Mouse (Mus musculus): ENCODE results near the gene Nf2.

The Nf2 gene

DNA sequence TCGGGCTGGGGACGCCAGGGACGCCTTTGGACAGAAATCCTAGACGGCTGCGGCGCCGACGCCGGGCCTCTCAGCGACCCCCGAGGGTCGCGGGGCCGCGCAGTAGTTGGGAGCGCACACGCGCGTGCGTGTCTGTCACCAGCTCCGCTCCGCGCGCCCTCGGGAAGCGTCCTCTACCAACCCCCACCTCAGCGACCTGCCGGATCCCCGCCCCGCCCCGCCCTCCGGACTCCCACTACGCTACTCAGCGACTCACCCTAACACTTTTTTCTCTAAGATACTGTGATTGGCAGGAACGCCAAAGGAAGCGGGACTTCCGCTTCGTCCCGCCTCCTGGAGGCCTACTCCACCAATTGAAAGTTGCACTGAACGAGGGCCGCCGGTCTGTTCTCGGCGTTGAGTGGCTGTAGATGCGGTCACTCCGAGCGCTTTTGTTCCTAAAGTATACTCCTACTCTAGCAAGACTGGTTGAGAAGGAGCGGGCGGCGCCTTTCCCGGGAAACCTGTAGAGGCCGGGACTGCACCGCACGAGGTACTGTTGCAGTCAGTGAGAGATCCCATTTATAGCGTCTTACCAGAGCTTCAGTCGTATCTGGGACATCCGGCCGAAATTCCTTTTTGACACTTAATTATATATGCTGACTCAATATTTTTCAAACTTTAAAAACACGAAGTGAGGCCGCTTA lies at the start of gene Nf2:
TSS of gene Nf2 (minus strand) at position 279 of the 686 bp plus-strand sequence.
- peak; percentile 98 for DNase-seq (ENCODE audit: low spot score)

DNA sequence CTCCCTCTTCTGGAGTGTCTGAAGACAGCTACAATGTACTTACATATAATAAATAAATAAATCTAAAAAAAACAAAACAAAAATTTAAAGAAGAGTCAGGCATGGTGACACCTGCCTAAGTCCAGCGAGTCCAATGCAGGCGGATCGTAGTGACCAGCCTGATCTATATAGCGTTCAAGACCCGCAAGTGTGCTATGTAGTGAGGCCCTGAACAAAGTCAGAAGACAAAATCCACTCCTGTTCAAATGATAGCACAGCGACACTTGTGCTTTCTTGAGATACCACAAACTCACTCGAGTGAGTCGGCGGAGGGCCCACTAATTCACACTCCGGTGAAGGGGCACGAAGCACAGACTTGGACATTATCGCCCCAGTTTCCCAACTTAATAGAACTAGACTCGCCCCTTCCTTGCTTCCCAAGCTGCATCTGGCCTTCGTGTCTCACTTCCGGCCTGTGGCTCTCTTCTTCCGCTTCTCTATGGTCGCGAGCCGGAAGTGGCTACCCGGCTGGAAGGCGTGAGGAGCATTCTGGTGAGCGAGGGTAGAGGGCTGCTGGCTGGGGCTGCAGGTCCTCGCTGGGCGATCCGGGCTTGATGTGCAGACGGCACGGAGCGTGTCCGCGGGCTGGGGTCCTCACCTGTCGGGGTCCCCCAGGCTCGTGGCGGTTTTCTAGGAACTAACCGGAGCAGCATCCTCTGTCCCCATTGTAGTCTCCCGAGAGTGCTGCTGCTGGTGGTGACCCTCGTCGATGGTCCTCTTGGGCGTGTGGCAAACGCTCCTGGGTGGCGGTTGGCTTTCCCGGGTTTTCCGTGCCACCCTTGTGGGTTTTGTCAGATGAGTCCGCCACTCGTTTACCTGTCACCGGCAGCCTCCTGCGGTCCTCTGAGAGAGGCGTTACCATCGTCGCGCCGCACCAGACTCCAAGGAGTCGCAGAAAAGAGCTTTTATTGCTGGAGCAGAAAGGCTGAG lies 45.8 kb upstream of the Nf2 start, which contains the start of gene Thoc5:
TSS of gene Thoc5 (plus strand) at position 473 of the 969 bp plus-strand sequence.
- peak; percentile 79 for DNase-seq (ENCODE audit: low spot score)

DNA sequence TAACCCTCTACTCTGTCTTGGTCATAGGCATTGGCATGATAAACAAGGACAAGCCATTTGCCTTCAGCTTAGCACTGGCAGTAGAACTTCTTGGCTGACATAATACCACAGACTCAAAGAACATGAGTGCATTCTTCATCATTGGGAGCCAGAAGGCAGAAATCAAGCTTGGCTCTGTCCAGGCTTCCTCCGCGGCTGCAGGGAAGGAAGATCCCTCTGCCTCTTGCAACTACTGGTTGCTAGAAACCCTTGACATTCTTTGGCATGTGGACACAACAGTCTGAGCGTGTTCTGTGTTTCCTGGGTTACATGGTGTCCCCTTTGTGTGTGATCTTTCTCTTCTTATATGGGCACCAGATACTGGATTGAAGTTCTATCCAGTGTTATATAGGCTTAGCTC lies 37.7 kb upstream of the Nf2 start:
- DNase-seq (ENCODE audit: low spot score): no peak

DNA sequence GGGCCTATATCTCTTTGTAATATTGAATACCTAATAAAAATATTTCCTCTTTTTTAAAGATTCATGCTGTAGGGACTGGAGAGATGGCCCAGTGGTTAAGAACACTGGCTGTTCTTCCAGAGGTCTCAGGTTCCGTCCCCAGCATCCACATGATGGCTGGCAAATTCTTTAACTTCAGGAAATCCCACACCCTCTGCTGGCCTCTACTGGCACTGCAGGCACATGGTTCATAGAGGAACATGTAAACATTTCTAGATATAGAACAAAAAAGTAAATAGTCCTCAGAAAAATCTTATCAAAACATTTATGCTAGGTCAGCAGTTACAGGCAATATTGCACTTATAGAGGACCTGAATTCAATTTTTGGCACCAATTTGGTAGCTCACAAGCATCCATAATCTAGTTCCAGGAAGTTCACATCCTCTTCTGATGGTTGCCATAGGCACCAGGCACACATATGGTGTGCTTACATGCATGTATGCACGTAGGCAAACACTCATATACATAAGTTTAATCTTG lies 36.1 kb upstream of the Nf2 start:
- DNase-seq (ENCODE audit: low spot score): peak; percentile 44

DNA sequence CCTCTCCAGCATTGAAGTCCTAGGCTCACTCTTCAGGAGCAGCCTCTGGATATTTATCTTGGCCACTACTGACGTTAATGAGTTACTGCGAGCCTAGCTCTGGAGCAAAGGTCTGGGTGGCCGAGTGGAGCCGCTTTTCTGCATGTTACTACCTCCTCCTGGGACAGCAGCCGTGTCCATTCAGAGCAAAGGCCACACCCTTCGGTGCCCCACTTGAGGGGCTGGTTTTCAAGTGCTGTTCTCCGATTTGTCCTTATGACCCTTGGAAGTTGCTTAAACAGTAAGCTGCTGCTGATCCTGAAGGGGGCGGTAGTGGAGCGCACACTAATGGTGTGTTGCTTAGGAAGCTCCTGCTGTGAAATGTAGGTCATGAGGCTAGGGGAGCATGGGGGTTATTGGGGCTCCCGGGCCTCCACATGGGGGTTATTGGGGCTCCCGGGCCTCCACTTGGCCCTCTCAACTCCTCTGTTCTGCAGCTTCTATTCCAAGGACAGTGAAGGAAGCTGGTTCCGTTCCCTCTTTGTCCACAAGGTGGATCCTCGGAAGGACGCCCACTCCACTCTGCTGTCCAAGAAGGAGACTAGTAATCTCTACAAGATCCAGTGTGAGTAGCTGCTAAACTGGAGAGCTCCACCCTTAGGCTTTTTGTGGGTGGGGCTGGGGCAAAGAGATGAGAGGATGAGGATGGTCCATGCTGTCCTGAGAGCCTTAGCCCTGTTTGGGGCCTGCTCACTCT lies 33.7 kb upstream of the Nf2 start:
- DNase-seq (ENCODE audit: low spot score): peak; percentile 19

DNA sequence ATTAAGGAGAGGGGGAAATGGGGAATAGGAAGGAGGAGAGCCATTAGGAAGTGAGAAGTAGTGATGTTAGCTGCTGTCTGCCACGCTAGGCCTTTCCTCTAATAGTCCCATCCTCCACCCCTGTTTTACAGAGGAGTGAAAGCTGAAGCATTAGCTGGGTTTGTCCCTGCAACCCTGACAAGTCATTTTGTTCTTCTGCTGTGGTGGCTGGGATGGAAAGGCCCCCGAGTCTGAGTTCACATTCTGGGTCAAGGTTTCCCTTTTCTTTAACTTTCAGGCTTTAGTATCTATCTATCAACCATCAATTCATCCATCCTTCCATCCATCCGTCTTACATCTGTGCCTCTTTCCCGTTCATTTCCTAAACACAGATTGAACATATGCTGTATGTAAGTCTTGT lies 31.8 kb upstream of the Nf2 start:
- DNase-seq (ENCODE audit: low spot score): no peak

DNA sequence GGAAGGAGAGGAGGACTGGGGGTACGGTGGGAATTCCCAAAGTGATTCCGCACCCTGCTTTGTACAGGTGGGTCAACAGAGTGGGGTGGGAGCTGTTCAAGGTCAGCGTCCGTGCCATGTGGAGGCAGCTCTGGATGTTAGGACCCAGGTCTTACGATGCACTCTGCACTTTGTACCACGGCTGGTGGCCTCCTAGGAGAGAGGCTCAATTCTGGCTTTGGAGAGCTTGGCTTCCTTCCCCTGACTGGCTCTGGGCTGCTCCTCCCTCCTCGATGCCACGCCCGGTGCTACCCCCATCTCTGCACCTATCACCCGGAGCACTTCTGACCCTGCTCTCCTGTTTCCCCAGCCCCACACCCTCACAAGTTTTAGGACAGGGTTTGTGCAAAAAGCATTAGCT lies 25.2 kb upstream of the Nf2 start:
- no peak for DNase-seq (ENCODE audit: low spot score)

DNA sequence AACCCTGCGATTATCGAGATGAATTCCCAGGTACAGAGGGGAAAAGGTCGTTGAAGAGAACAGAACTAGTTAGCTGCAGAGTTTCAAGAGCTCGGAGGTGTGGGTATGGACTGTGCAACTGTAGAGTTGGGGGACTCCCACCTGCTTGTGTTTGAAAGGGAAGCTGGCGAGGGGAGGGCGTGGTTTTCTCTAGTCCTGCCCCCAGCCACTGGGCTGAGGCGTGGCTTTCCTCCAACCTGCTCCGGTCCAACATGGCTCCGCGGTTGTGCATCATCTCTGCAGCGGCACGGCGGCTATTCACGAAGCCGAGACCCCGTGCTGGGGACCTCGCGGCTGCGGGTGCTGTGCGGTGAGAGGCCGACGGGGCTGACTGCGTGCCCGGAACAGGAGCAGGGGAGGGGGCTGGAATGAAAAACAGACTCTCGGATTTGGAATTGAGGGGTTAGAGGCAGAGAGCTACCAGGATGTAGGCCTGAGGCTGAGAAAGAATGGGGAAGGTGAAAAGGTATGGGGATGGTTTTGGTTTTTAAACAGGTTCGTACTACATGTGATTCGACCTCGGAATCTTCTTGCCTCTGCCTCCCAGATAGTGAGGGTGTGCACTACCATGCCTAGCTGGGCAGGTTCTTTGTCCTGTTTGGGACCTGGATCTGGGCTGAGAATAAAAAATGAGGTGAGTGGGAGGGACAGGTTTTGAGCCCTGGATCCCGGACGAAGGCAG lies 24.6 kb upstream of the Nf2 start, which contains the start of gene Nipsnap1:
TSS of gene Nipsnap1 (plus strand) at position 197 of the 721 bp plus-strand sequence.
- DNase-seq (ENCODE audit: low spot score): peak; percentile 69

DNA sequence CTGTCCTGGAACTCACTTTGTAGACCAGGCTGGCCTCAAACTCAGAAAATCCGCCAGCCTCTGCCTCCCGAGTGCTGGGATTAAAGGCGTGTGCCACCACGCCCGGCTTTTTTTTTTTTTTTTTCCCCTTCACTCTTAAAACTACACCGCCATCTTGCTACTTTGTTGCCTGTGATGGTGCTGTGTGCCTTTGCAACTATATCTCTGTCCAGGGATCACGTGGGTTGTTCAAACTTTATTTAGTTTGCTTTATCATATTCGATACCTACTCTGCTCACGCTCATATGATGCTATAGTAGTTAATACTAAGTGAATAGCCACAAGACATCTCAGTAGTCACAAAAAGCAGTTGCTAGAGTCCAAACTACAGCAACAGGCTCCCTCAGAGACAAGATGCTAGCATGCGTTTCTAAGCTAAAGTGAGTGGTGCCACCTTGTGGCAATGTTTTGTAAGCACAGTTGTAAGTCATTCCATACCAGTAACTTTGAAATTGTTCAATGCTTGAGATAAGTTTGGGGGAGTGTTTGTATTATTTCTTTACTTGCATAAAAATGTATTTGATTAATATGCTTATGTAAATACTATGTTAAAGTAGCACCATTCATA lies 16.4 kb upstream of the Nf2 start:
- peak; percentile 72 for DNase-seq (ENCODE audit: low spot score)

DNA sequence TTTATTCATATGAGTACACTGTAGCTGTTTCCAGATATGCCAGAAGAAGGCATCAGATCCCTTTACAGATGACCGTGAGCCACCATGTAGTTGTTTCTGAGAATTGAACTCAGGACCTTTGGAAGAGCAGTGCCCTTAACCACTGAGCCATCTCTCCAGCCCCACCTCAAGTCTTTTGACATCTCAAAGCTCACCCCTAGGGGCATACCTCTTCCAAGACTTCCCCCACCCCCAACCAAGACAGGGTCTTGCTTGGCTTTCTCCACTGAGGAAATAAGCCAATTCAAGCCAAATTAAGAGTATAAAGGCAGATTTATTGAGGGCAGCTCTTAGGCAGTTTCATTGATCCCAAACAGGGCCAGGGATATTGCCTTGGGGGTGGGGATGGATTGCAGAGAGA lies 13.4 kb upstream of the Nf2 start:
- DNase-seq (ENCODE audit: low spot score): no peak

DNA sequence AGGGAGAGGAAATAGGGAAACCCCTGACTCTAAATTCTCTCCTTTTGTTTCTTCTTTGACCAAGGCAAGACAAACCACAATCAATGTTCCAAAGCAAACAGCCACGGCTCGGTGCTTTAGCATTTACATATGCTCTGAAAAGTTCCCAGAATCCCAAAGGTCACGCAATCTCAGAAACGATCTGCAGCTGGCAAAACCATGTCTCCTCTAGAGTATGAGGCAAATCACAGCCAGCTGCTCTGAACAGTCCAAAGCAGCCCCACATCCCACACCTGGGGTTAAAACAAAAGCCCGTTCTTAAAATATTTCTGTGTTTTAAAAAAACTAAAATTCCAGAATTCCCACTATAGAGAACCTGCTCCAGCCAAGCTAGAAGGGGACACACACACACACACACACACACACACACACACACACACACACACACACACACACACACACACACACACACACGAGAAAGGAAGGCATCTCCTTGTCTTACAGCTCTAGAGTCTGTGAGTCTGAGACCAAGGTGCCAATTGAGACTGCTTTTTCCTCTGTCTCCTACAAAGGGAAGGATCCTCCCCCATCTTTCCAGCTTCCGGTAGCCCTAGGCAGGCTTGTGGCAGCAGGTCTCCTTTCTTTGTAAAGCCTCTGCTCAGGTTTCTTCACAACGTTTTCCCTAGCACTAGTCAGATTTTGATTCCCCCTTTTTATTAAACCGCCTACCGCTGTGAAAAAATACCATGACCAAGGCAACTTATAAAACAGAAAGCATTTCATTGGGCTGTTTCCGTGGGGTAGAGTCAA lies 12.7 kb upstream of the Nf2 start:
- DNase-seq (ENCODE audit: low spot score): no peak

DNA sequence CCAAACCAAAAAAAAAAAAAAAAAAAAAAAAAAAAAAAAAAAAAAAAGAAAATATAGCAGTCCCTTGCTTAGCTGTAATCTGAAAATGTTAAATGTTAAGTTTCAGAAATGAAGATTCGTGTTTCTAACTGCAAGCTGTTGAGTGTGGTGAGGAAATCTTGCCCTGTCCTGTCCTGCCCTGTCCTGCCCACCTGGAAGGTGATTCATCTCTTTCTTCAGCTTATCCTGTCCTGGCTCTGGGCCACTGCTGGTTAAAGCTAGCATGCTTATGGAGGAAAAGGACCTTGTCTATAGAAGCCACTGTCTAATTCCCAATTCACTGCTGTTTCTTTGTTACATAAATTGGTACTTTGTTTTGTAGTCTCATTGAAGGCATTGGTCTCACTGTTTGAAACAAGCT lies 11.7 kb upstream of the Nf2 start:
- no peak for DNase-seq (ENCODE audit: low spot score)

DNA sequence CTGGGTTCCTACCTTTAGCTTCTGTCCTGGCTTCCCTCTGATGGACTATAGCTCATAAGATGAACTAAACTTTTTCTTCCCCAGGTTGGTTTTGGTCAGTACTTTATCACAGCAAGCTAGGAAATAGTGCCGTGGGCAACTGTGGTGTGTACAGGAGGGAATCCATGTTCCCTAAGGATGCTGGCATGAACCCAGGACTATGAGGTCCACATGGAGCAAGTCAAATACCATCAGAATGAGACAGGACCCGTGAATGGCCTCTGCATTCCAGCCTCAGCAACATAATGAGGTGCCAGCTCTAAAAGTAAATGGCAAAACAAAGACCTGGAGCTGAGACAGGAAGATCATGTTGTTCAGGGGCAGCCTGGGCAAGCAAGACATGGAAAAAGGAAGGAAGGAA lies 9.1 kb upstream of the Nf2 start:
- DNase-seq (ENCODE audit: low spot score): no peak

DNA sequence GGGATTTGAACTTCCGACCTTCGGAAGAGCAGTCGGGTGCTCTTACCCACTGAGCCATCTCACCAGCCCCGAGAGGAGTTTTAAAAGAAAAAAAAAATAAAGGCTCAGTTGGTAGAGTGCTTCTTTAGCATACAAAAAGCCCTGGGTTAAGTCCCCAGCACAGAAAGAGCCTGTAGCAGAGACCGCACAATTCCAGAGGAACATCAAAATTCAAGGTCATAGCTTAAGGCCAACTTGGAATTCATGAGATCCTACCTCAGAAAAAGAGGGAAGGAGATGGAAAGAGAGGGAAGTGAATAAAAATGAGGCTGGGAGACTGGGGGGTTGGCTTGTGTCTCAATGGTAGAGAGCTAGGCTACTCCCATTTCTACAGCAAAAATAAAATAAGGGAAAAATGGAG lies 4.8 kb upstream of the Nf2 start:
- no peak for DNase-seq (ENCODE audit: low spot score)

DNA sequence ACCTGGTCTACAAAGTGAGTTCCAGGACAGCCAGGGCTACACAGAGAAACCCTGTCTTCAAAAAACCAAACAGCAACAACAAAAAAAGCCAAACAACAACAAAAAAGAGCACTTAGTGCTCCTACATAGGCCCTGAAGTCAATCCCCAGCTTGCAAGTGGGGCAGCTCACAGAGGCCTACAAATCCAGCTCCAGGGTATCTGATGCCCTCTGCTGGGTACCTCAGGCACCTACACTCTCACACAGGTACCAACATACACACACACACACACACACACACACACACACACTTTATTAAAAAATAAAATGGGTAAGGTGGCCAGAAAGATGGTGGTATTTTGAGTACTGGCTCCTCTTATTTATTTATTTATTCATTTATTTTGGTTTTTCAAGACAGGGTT lies 3.7 kb upstream of the Nf2 start:
- no peak for DNase-seq (ENCODE audit: low spot score)

DNA sequence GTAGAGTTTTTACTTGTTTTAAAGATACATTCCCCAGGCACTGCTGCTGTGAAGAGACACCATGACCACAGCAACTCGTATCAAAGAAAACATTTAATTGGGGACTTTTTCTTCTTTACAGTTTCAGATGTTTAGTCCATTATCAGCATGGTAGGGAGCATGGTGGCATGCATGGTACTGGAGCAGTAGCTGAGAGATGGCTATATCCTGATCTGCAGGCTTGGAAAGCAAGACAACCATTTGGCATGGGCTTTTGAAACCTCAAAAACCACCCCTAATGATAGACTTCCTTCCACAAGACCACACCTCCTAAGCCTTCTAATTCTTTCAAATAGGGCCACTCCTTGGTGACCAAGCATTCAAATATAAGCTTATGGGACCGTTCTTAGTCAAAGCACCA lies 1.1 kb upstream of the Nf2 start:
- DNase-seq (ENCODE audit: low spot score): no peak

DNA sequence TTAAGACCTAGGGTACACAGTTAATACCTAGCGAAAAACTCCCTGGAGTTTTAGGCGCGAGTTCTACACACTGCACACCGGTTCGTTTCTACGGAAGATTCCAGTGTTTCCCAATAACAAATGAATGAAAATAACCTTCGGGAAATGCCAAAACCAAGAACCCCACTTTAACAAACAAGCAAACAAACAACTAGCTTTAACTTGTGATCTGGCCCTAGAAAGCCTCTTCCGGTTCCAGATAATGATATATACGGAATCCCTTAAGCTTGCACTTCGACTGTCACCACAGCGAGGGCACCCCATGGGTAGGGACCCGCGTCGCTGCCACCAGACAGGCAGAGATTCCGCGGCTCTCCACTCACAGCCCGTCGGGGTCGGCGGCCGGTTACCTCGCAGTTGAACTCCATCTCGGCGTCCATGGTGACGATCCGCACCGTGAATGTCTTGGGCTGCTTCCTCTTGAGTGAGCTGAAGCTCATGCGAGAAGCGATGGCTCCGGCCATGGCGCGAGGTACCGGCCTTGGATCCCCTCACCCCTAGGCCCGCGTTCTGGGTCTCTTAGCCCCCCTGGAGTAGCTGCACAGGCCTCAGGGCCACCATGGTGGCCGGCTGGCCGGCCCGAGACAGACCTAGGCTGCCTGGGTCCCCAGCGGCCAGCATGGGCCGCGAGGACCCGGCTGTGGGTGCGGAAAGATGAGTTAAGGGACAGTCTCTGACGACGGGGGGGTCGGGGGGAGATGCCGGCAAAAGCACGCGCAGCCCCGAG lies 670 bp downstream of the Nf2 start:
- peak; percentile 53 for DNase-seq (ENCODE audit: low spot score)

DNA sequence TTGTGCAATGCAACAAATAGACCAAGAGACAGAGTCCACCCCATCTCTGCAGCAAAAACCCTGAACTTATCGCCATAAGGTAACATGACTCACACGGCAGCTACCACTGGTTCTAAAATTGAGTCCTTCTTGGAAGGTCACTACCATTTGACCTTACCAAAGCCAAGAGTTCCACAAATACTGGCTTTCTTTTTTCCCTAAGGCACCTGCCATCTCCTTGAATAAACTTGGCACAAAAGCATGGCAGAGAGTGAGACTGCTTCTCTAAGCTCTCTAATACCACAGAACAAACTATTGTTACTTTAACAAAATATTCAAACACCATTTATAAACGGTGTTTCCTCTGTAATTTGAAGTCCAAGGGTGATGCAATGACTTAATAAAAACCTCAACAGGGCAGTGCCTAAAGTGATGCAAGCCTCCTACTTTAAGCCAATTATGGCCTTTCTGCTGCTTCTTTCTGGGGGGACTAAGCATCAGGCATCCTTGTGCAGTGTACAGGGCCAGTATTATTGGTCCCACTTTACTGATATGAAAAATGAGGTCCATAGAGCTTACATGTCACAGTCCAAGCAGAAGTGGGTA lies 8.3 kb downstream of the Nf2 start:
- DNase-seq (ENCODE audit: low spot score): no peak

DNA sequence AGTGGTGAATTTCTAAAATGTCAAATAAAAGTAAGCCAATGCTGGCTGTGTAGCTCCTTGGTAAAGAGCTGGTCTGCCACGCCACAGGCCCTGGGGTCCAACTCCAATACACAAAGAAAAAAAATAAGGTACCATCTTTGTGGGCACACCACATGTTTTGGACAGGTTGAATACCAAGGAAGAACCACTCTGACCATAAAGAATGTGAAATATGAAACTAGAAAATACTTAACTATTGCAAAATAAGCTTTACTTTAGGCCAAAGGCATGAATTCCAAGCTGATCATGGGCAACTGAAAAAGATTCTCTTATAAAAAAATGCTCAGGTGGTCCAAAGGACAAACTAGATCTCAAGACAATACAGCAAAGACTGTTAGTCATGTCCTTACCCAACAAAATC lies 11.1 kb downstream of the Nf2 start:
- no peak for DNase-seq (ENCODE audit: low spot score)
